Mouse (Mus musculus) T-cell, adult 2 months (primary cell): ENCODE results near the gene Ilf2.

Experiments
- DNase-seq: peaks from one replicate; pipeline ENCODE4 v3.0.0; 2022; ENCODE audit warnings: low spot score

Gene Ilf2

DNA sequence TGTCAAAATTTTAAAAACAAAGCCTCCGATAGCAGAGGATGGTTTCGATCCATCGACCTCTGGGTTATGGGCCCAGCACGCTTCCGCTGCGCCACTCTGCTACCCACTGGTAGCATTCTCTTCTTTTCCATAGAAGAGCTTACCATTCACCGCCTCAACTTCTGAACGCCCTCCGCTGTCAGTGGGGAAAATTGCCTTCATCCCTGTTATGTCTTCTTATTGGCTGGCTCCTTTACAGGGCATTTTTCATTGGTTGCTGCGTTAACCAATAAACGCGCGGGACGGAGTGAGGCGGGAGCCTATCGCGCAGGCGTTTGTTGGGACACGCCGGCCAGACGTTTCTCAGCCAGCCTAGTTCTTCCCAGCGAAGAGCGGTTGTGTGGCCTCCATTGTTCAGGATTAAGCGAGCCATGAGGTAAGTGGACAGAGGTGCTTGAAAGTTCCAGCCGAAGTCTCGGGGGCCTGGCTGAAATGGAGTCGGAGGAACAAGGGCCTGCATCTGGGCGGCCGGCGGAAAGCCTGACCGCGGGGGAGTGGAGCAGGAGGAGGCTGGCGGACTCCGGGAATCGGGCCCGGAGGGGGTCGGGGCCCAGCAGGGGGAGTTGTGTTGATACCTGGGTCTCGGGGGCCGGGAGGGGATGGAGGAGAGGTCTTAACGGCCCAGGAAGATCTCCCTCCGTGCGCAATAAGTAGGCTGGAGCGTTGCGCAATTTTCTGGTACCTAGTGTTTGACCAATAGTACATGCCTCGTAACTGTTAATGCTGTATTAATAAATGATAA is at the start of gene Ilf2:
TSS of gene Ilf2 (plus strand) at position 296 of the 781 bp plus-strand sequence.
- DNase-seq, result peak; percentile 96

DNA sequence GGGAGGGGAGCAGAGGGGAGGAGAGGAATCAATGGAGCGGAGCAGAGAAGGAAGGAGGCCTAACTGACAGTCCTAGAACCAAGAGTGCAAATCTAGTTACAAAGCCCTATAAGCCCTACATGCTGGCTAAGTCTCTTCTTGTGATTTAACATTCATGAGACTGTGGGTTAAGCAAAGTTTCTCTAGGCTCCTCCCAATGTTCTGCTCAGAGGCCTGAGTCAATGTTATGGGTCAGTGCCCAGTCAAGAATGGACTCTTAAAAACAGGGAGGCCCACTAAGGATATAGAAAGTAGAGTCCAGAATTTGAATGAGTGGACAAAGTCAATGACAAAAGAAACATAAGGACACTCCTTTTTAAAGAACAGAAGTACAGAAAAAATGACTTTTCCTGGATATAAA is 48.4 kb upstream of the Ilf2 start:
- no peak for DNase-seq

GRCm38 (mm10) chr3:90428186-90428585 is 47.7 kb upstream of the Ilf2 start:
- no peak for DNase-seq

- DNase-seq, result no peak
These were observed 46.4 kb upstream of the Ilf2 start for GRCm38 (mm10) chr3:90429576-90429975.

DNA sequence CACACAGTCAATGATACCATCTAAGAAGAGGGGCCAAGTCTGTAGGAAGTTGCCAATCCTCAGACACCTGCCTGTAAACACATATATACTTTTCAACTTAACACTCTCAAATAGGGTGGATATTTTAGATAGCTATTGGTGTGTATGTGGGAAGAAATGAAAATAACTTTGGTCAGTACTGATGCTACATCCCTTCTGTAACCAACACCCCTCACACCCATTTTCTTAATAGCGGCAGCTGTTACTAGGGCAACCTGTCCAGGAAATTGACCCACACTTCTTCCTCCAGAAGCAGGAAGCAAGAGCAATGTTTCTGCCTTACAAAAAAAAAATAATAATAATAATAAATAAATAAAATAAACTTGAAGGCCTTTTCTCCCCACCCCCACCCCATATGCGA is 43.6 kb upstream of the Ilf2 start:
- no peak for DNase-seq

GRCm38 (mm10) chr3:90432811-90433219 is 43.1 kb upstream of the Ilf2 start:
- peak; percentile 6 for DNase-seq

DNA sequence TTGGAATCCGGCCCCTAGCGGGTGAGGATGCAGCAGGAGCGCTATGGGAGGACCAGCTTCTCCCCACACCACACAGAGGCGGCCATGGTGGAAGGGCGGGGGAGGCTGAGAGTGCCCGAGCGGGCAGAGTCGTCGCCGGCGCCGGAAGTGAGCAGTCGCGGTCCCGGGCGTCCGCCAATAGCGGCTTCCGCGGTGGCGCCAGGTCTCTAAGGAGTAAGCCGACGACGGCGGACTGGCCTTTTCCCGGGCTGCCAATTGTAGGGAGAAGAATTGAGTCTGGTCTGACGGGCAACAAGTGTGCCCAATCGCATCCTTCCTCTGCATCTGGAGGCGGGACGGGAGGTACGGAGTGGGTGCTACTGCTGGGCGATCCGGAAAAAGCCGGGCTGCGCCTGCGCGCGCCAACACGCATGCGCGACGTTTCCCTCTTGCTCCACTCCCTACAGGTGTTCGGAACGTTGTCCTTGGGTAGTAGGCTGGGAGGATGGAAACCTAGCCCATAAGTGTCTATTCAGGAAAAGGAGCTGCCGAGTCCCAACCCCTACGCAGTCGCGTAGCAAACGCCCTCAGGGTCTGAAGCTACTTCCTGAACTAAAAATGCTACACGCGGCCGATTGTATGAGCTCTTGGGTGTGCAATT is 42.4 kb upstream of the Ilf2 start, which contains the start of gene Ints3:
TSS of gene Ints3 (minus strand) at position 242 of the 640 bp plus-strand sequence.
- peak; percentile 98 for DNase-seq

DNA sequence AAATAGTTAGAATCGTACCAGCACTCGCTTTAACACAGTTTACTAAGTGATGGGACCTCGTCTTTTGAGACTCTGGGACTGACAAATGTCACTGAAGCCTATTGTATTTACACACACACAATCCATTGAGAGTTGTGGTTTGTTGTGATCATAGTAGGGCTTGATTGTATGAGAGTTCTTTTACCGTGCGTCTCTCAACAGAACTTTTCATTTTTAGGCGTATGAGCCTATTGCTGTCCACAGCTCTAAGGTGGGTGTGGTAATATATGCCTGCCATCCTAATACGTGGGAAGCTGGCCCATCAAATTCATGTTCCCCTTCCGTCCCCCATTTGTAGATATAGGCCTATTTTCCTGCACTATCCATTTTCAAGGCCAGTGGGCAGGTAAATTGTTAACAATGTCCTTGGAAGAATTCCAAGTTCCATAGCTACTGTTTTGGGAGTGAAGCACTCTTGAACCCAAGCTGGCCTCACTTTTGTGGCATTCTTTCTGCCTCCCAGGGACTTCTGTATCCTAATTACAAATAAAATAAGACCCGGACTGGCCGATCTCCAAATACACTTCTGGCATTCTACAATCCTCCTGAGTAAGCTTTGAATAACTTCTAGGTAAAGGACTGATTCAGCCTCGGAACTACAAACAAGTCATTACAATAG is 41.7 kb upstream of the Ilf2 start:
- DNase-seq, result no peak

DNA sequence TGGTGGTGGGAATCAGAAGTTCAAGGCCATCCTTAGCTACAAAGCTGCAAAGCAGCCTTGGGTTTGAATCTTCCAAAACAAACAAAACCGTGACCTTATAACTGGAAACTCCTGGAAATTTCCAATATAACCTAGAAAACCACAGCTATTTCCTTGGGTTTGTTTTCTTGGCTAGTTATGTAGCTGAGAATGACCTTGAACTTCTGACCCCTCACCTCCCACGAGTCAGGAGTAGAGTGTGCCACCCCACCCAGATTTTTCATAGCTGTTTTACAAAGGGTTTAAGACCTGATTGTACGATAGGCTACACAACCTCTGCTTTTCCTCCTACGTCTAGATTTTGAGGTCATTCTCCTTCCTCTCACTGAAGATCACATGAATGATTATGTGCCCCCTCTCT is 38.8 kb upstream of the Ilf2 start:
- DNase-seq, result no peak

GRCm38 (mm10) chr3:90440756-90441155 is 35.2 kb upstream of the Ilf2 start:
- DNase-seq, result no peak

- no peak for DNase-seq
These were observed 31.9 kb upstream of the Ilf2 start for GRCm38 (mm10) chr3:90443977-90444376.

DNA sequence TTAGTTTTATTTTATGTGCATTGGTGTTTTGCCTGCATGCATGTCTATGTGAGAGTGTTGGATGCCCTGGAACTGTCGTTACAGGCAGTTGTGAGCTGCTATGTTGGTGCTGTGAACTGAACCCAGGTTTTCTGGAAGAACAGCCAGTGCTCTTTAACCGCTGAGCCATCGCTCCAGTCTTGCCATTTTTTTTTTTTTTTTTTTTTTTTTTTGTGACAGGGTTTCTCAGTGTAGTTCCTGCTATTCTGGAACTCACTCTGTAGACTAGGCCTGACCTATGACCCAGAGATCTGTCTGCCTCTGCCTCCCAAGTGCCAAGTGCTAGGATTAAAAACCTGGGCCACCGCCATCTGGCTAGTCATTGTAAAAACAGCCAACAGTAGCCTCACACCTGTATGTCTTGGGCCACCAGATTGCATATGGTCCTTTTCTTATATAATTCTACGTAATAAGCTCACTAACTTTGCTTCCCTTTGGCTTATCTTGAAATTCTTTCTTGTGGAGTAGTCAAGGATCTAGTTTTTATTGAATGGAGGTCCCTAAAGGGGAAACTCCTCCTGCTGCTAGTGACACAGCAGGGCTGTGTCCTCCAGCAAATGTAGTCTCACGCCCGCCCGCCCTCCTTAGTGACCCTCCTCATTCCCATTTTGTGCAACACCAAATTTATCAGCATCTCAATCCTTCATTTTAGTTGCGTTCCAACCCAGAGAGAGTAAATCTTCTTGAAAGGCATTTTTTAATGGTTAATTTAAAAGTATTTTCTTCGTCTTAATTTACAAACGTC is 30.3 kb upstream of the Ilf2 start:
- no peak for DNase-seq

DNA sequence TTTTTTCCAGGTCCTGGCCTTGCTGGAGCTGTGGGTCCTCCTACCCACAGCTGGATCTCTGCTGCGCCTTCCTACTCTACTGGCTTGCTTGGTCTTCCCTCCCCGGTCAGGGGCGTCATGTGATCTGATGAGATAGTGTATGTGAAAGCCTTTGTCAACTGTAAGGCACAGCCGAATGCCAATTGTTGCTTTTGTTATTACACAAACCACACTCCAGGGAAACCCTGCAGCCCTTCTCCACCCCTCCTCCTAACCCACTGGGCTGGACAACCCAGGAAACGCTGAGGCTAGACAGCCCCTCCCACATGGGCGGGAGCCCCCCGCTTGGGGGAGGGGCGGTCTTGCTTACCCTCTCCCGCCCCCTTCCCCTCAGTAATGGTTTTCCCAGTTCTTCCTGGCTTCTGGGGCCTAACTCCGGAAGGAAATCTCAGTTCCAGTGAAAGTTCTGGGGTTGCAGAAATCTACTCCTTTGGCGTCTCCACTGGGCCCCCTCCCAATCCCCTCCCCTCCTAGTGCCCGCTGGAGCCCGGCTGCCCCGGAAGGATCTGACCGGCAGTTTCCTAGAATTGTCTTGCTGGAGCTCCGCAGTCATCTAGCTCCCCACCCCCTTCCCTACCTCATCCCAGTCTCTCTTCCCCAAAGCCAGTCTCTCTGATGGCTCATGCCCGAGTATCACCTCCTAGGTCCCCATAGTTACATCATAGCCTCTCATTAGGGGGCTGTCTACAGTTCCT is 29.4 kb upstream of the Ilf2 start:
- peak; percentile 24 for DNase-seq

DNA sequence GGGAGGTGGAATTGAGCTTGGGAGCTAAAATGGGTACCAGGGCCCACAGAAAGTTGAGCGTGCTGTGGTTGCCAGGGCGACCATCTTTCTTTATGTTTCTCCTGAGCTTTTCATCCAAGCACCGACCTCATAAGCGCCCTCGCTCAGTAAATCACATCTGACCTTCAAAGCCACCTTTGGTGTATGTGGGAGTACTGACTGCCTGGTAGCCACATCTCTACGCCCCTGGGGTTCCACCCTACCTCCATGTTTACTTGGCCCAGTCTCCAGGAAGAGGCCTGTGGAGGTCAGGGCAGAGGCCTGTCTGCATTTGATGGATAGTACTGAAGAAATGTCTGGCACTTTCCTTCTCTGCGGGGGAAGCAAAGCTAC is 28.8 kb upstream of the Ilf2 start:
- peak; percentile 16 for DNase-seq

- DNase-seq, result no peak
These were observed 27.3 kb upstream of the Ilf2 start for GRCm38 (mm10) chr3:90448626-90449025.

DNA sequence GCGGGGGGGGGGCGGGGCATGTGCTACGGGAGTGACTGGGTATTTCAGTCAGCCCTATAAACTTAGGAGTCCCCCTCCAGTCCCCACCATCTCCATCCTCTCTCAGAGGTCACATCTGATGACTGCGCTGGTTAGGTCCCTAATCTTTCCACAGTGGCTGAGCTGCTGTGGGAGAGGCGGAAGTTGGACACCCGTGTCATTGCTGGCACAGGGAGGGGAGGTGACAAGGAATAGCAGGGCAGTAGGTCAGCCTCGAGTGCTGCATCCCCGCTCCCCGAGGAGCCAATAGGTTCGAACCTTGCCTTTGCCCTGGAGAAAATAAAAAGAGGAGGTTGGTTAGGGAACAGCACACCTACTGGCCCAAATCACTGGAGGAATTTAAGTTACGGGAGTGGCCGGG is 25.1 kb upstream of the Ilf2 start:
- no peak for DNase-seq

DNA sequence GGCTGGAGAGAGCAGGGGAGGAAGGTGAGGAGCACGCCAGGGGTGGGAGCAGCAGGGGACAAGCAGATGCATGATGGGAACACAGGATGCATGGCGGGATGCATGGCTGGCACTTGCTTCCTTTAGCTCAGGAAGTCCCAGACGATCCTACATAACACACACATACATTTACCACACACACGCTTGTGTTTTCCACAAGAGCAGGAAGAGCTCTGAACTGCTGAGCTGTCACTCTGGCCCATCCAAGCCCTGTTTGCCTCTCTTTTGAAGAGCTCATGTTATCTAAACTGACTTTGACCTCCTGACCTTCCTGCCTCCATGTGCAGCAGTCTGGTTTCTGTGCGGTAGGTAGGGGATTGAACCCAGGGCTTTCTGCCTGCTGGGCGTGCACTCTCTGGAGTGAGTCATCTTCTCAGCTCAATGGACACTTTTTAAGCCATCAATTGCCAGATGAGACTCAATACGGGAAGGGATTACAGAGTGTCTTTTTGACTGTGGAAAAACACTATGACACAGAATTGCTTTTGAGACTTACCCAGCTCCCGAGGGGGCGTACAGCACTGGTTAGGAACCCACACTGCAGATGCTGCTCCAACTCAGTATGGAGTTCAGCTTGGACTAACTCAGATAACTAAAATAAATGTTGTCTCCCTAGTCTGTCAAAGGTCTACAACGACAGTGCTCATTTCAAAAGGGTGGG is 24.4 kb upstream of the Ilf2 start:
- no peak for DNase-seq

GRCm38 (mm10) chr3:90454931-90455330 is 21.0 kb upstream of the Ilf2 start:
- DNase-seq, result no peak

- DNase-seq, result no peak
These were observed 16.2 kb upstream of the Ilf2 start for GRCm38 (mm10) chr3:90459727-90460126.

DNA sequence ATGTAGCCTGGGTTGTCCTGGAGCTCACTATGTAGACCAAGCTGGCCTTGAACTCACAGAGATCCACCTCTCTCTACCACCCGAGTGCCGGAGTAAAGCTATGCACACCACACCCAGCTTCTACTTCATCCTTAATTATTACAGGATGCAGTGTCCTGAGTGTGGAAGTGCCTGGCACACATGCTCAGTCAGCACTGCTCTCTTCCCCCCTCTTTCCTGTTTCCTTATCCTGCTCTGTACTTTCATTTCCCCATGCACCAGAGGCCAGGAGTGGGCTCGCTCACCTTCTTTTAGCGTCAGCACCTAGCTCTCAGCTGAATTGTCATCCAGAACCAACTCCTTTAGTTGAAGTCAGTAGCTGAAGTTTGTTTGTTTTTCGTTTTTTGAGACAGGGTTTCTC is 15.6 kb upstream of the Ilf2 start:
- no peak for DNase-seq

GRCm38 (mm10) chr3:90461935-90462334 is 14.0 kb upstream of the Ilf2 start:
- DNase-seq, result no peak
